Mouse (Mus musculus): Measurements from ENCODE around the gene Zmat3. TPM values are rescaled to one million over a fixed set of nuclear protein-coding genes. Genes with fewer than 3 reads are reported as not detected.

Zmat3 gene
- polyA plus RNA-seq (2017; shearing (Covaris generic)): 3.1 TPM

GRCm38 (mm10) chr3:32365546-32366245 lies at the start of gene Zmat3:
Gene Zmat3, minus strand, starts transcription at chr3:32366014.

GRCm38 (mm10) chr3:32397461-32398174 lies 31.8 kb upstream of the Zmat3 start, which contains the start of gene Pik3ca:
Gene Pik3ca, plus strand, starts transcription at chr3:32397671.

Other genes with a start within 250 kb of the Zmat3 start
- 31.4 TPM for gene Pik3ca, start 31.7 kb upstream of the Zmat3 start, polyA plus RNA-seq (2017; shearing (Covaris generic))
- 0.21 TPM for gene Kcnmb3, start 126.2 kb upstream of the Zmat3 start, polyA plus RNA-seq (2017; shearing (Covaris generic))
- 63.7 TPM for gene Zfp639, start 144.2 kb upstream of the Zmat3 start, polyA plus RNA-seq (2017; shearing (Covaris generic))
- gene Mfn1, start 163.5 kb upstream of the Zmat3 start, polyA plus RNA-seq (2017; shearing (Covaris generic)): 21.9 TPM